Mouse (Mus musculus) ES-E14 (cell line): ENCODE results near the gene Nkx6-2. TPM values are rescaled to one million over a fixed set of nuclear protein-coding genes. Genes with fewer than 3 reads are reported as not detected.

ENCODE experiments used
- DNase-seq: peaks from one replicate; pipeline ENCODE4 v3.0.0-alpha.2; 2013; ENCODE audit warnings: low read depth, low spot score
- H3K27ac ChIP-seq: 2 replicates; pipeline ENCODE4 v1.5.1; 2012; ENCODE audit warnings: low read depth, mild to moderate bottlenecking, low read length, moderate library complexity, mixed read lengths; ENCODE audit not compliant: poor library complexity, insufficient read depth, severe bottlenecking
- H3K36me3 ChIP-seq: 2 replicates; pipeline ENCODE4 v1.6.1; 2012; ENCODE audit warnings: mild to moderate bottlenecking, low read length, moderate library complexity, mixed read lengths; ENCODE audit not compliant: control insufficient read depth, poor library complexity, insufficient read depth, severe bottlenecking
- H3K4me1 ChIP-seq, 2 experiments: fragments of 150-350 bp in 1 of 2; sonication (generic) in 1 of 2; 2 replicates each; pipeline ENCODE4 v1.6.1; 2012; ENCODE audit warnings: low read length in 2 of 2, mild to moderate bottlenecking in 1 of 2, mixed read lengths in 1 of 2; ENCODE audit not compliant: control insufficient read depth in 2 of 2, insufficient read depth in 2 of 2, poor library complexity in 1 of 2
- H3K4me3 ChIP-seq, 2 experiments: fragments of 150-350 bp in 1 of 2; sonication (generic) in 1 of 2; 2 replicates each; pipeline ENCODE4 v1.5.1; 2012; ENCODE audit warnings: low read length in 2 of 2, low read depth in 1 of 2, mild to moderate bottlenecking in 1 of 2, mixed read lengths in 1 of 2; ENCODE audit not compliant: insufficient read depth in 1 of 2, poor library complexity in 1 of 2, severe bottlenecking in 1 of 2
- H3K9ac ChIP-seq: 2 replicates; pipeline ENCODE4 v1.6.1; 2012; ENCODE audit warnings: low read depth, mild to moderate bottlenecking, low read length, mixed read lengths; ENCODE audit not compliant: poor library complexity, insufficient read depth, severe bottlenecking
- H3K9me3 ChIP-seq: fragments of 150-350 bp; sonication (generic); 2 replicates; pipeline ENCODE4 v1.6.1; 2012; ENCODE audit warnings: low read depth, mild to moderate bottlenecking, low read length; ENCODE audit not compliant: control insufficient read depth, insufficient read depth
- CHD2 ChIP-seq: IDR thresholded peaks from 2 replicates; pipeline ENCODE4 v1.6.1; 2014; ENCODE audit warnings: mild to moderate bottlenecking, low read depth, low read length, inconsistent platforms
- HCFC1 ChIP-seq: IDR thresholded peaks from 2 replicates; pipeline ENCODE4 v1.6.1; 2012; ENCODE audit warnings: low read length, inconsistent platforms, borderline replicate concordance; ENCODE audit not compliant: insufficient read depth
- MAFK ChIP-seq: IDR thresholded peaks from 2 replicates; pipeline ENCODE4 v1.6.1; 2014; ENCODE audit warnings: mild to moderate bottlenecking, low read depth, low read length, inconsistent platforms; ENCODE audit not compliant: insufficient read depth
- ZC3H11A ChIP-seq: IDR thresholded peaks from 2 replicates; pipeline ENCODE4 v1.6.1; 2012; ENCODE audit warnings: low read depth, mild to moderate bottlenecking, inconsistent platforms, low read length, borderline replicate concordance
- ZNF384 ChIP-seq: IDR thresholded peaks from 2 replicates; pipeline ENCODE4 v1.6.1; 2012; ENCODE audit warnings: low read depth, low read length, inconsistent platforms
- in situ Hi-C, 2 experiments: fragments of 600-800 bp; cut with MboI; formaldehyde crosslinking; loops; one replicate each; pipeline ENCODE4 v1.15.1; 2025; ENCODE audit warnings: low sequenced_read_pairs in 2 of 2, inconsistent platforms in 1 of 2; ENCODE audit not compliant: unreplicated experiment in 2 of 2
- total RNA-seq: library from RNA; depleted of rRNA; stranded (reverse); fragments of 300-350 nt; gene quantifications from 2 replicates; pipeline ENCODE4 v1.2.3, GENCODE M21; 2012; rRNA removed

Nkx6-2 gene
- total RNA-seq, result 2.1 and 2.8 TPM in 2 replicates

- TF ChIP-seq HCFC1 (no peak), CHD2 (no peak), MAFK (no peak), ZNF384 (no peak), ZC3H11A (no peak)
- H3K4me3 ChIP-seq, result peak within 1 kb of the TSS; percentile 67 to 74
- DNase-seq, result no peak
- in situ Hi-C loops, result no loop called here
- no peak within 1 kb of the TSS for H3K27ac ChIP-seq
- peak within 1 kb of the TSS; percentile 21 for H3K9ac ChIP-seq
- H3K4me1 ChIP-seq, result peaks cover 2 to 18% of the 10 kb centered on the region in 2 experiments
- H3K9me3 ChIP-seq, result no peaks in the 10 kb centered on the region
- no peaks in the 10 kb centered on the region for H3K36me3 ChIP-seq
These were observed at the start of gene Nkx6-2 for GRCm38 (mm10) chr7:139582595-139582994. TSS of gene Nkx6-2 (minus strand) at chr7:139582797.

- H3K27ac ChIP-seq, result no peak overlapping the region
- no peaks in the 10 kb centered on the region for H3K36me3 ChIP-seq
- H3K4me1 ChIP-seq, result no peaks in the 10 kb centered on the region
- no peak overlapping the region for H3K4me3 ChIP-seq
- no peaks in the 10 kb centered on the region for H3K9me3 ChIP-seq
- TF ChIP-seq ZC3H11A (no peak), MAFK (no peak), ZNF384 (no peak), HCFC1 (no peak), CHD2 (no peak)
- no peak for DNase-seq
- in situ Hi-C loops, result no loop called here
- no peak overlapping the region for H3K9ac ChIP-seq
These were observed 42.6 kb upstream of the Nkx6-2 start for GRCm38 (mm10) chr7:139625156-139625555.

GRCm38 (mm10) chr7:139622568-139622967, 40.0 kb upstream of the Nkx6-2 start:
- Histone ChIP-seq H3K9me3 (no peaks in the 10 kb centered on the region), H3K4me1 (no peaks in the 10 kb centered on the region), H3K27ac (no peak overlapping the region), H3K9ac (no peak overlapping the region), H3K4me3 (no peak overlapping the region), H3K36me3 (no peaks in the 10 kb centered on the region)
- no peak for DNase-seq
- in situ Hi-C loops, result no loop called here
- TF ChIP-seq HCFC1 (no peak), ZC3H11A (no peak), ZNF384 (no peak), MAFK (no peak), CHD2 (no peak)

- no peaks in the 10 kb centered on the region for H3K9me3 ChIP-seq
- no peak overlapping the region for H3K27ac ChIP-seq
- in situ Hi-C loops, result no loop called here
- H3K9ac ChIP-seq, result no peak overlapping the region
- no peaks in the 10 kb centered on the region; a peak in 1 of 4 replicates for H3K4me1 ChIP-seq
- TF ChIP-seq CHD2, result no peak
- no peak for TF ChIP-seq HCFC1
- TF ChIP-seq ZC3H11A, result peak; percentile 48; the same call in 1 of the 2 replicates
- no peaks in the 10 kb centered on the region for H3K36me3 ChIP-seq
- DNase-seq, result peak; percentile 59
- H3K4me3 ChIP-seq, result no peak overlapping the region
These were observed 33.5 kb upstream of the Nkx6-2 start for GRCm38 (mm10) chr7:139615767-139616766.
